Mouse (Mus musculus): ENCODE measurements around the gene Fgfr2.

- no peak for TF ChIP-seq POLR2A (IDR thresholded peaks at IDR 0.05; ENCODE audit: borderline replicate concordance, extremely low read depth, insufficient read depth, insufficient read length, poor library complexity, severe bottlenecking)
- TF ChIP-seq CTCF (IDR thresholded peaks at IDR 0.05; ENCODE audit: borderline replicate concordance, extremely low read depth, insufficient read depth, insufficient read length), result no peak
Observed at GRCm38 (mm10) chr7:131816641-131817040, 1306.5 kb downstream of the Fgfr2 start.

All from brain, embryonic 14.5 days (tissue).